Mouse (Mus musculus): Measurements from ENCODE around the gene Pnma1.

The Pnma1 gene

GRCm38 (mm10) chr12:84147954-84148621 is at the start of gene Pnma1:
Pnma1 (minus strand) TSS chr12:84148489.
- peak; percentile 65 for DNase-seq

DNA sequence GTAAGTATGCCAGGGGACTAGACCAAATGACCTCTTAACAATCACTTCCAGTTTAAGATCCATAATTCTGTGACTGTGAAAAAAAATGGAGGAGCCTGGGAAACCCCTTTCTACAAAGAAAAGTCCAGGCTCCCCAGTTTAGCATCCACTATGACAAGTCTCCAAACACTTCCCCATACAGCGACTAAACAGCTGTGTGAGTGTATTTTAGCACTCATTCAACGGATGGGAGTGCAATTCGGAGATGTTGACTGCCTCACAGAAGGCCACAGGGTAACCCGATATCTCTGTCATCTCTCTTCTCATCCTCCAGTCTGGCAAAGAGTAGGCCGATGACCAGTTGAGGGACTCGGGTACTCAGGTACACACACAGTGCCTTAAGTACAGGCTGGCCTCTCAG is 46.9 kb upstream of the Pnma1 start:
- DNase-seq, result peak; percentile 33

DNA sequence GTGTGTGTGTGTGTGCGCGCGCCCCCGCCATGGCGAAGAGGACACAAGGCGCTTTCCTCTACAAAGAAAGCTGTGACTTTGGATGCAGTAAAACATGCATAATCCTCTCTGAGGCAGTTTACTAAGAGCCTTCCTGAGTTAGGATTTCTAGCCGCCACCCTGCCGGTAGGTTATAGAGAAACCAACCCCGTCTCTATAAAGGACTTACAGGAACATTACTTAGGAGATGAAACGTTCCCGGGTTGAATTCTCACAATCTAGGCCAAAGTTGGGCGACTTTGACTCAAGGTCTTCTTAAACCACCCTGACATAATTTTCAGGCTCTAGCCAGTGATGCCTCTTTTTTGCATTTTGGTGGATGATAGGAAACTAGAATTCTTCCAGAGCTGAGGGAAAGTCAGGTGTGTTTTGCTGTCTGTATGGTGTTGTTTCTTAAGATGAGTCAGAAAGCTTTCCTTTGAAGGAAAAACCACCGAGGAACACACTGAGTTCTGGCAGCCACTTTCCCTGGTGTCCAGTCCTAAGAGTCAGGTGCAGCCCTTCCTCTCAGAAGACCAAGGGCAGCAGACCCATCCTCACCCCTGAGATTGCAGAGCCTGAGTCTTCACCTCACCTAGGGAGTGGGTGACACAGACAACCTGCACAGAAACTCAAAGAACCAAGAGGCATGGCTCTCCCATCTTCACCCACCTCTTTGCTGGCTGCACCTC is 46.3 kb upstream of the Pnma1 start:
- DNase-seq, result no peak

- DNase-seq, result peak; percentile 89
These were observed 45.5 kb upstream of the Pnma1 start for GRCm38 (mm10) chr12:84193642-84194399.

DNA sequence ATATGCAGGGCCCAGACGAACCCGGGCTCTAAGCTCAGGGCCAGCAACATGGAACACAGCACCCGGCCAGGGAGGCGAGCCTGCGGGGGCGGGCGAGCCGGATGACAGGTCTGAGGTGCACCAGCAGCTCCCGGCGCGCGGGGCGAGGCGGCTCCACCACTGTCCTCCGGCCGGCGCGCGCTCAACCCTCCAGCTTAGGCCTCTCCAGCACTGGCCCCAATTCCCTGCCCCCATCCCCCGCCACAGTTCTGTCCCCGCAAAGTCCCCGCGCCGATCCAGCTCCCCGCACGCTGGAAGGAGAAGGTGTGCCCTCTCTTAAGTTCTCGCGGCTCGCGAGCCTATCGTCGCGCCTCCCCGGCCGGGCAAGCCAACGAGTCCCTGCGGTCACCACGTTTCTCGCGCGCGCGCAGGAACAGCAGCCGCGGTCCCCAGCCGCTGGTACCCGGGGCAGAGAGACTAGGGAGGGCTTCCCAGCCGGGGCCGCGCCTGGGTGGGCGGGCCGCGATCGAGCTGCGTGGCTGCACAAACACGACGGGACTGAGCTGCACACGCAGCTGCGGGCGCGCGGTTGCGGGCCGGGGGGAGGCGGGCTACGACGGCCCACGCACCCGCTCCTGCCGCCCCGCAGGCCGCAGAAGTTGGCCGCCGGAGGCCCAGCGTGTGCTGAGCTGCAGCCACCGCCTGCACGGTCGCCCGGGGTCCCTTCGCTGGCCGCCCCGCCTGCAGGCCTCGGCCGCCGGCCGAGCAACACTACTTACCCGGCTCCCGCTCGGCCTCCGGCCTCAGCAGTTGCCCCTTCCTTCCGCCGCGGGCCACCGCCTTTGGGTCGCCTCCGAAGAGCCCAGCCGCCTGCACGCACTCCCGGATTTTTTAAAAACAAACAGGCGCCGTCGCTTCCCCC is 44.7 kb upstream of the Pnma1 start:
- peak; percentile 66 for DNase-seq

DNA sequence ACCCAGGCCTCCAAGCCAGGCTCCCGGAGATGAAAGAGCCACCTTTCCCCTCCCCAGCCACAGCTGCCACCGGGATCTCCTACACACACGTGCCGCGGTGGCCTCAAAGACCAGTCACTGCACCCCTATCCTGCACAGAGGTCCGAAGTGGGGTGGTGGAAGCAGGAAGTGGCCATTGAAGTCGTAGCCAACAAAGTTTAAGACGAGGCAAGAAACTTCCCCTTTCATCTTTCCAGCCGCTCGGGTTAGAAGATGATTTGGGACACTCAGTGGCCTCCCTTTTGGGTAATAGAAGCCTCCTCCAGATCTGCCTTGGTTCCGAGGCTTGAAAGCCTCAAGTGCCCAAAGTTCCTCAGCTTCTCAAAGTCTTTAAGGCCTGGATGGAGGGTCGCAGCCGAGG is 44.0 kb upstream of the Pnma1 start:
- DNase-seq, result peak; percentile 36

GRCm38 (mm10) chr12:84191770-84192169 is 43.5 kb upstream of the Pnma1 start:
- DNase-seq, result no peak

GRCm38 (mm10) chr12:84191190-84191589 is 42.9 kb upstream of the Pnma1 start:
- DNase-seq, result no peak

DNA sequence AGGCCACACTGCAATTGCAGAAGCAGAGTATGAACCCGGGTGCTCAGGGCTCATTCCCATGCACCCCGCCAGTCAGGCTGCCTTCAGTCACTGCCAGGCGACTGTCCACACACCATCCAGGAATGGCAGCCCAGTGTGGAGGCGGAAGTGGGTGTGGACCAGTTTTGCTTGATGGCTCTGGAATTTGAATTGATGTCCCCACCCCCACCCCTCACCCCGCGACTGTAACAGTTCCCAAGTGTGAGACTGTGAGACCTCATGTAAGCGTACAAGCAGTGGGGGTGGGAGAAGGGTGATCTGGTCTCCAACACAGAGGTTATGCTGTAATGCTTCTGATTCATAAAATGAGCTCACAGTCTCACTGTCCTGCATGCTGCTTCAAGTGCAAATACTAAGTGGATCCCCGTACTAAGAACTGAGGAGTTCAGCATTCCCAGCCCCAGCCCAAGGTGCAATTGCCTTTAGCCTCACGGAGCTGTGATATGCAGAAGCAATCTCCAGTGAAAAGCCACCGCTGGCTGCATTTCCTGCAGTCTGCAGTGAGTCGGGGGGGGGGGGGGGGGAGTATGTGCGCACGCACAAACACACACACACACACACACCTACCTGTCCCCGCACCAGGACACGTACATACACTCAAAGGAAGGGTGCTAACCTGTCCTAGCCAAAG is 42.0 kb upstream of the Pnma1 start:
- no peak for DNase-seq

DNA sequence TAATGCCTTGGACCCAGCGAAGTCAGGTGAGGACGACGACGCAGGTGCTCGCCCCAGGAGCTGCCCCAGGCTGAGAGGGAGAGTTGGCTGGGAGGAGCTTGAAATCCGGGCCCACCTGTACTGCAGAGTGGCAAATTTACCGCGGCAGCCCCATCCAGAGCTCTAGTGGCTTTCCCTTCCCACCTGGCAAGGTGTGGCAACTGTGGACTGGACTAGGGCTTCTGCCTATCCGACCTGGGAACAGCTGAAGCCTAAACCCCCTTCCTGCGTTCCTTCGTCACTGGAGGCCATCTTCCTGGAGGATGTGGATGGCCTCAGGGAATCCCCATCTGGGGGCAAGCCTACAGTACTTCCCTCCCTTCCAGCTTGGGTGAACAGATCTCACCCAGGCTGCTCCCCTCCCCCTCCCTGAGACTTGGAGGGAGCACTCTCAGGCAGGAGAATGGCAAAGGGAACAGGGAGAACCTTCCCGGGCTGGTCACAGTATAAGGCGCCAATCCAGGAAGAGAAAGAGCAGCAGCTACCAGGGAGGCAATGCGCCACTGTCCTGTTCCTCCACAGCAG is 40.7 kb upstream of the Pnma1 start:
- no peak for DNase-seq

- DNase-seq, result peak; percentile 73
These were observed 39.7 kb upstream of the Pnma1 start for GRCm38 (mm10) chr12:84187752-84188601.

DNA sequence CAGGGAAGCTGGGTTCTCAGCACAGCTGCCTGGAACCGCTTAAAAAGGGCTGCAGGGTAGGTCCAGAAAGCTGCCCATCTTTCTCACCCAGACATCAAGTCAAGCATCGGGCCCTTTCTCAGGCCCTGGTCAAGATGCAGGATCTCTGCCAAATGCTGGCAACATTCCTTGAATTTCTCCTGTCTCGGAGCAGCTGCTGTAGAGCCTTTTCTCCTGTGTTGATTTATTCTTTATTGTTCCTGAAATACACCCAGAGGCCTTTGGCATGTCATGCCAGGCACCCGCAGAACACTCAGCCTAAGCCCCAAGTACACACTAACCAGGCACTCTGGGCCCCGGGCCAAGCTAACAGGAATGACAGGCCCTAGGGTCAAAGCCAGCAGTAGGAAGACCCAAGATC is 38.7 kb upstream of the Pnma1 start:
- DNase-seq, result peak; percentile 67

DNA sequence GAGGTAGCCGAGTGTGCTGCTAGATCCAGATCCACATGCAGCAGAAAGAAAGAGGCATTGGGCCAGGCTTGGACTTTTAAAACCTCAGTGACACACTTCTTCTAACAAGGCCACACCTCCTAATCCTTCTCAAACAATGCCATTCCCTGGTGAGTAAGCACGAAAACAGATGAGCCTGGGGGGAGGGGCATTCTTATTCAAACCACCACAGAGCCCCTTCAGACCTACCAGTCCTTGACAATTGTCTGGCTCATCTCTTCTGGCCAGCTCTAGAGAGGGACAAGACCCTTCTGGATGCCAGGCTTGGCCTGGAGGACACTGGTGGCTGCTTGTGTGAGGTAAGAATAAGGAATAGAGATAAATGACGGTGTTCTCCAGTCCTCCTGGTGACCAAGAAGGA is 38.2 kb upstream of the Pnma1 start:
- DNase-seq, result peak; percentile 39

GRCm38 (mm10) chr12:84185547-84185946 is 37.3 kb upstream of the Pnma1 start:
- DNase-seq, result peak; percentile 36

DNA sequence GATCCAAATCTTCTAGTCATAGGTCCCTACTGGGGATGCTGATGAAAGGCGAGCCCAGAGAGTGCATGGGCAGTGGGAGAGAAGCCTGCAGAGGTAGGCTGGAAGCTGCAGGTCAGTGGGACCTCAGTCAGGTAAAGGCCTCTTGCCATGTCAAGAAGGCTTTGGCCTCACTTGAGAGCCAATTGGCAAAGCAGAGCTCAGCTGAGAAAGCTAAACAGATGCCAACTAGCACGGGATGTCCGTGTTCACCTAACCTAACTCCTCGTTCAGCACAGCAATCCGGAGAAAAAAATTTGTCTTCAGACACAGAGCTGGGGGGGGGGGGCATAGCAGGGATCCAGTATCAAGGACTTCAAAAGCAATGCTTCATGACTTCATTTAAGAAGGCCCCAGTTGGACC is 36.7 kb upstream of the Pnma1 start:
- DNase-seq, result peak; percentile 37

DNA sequence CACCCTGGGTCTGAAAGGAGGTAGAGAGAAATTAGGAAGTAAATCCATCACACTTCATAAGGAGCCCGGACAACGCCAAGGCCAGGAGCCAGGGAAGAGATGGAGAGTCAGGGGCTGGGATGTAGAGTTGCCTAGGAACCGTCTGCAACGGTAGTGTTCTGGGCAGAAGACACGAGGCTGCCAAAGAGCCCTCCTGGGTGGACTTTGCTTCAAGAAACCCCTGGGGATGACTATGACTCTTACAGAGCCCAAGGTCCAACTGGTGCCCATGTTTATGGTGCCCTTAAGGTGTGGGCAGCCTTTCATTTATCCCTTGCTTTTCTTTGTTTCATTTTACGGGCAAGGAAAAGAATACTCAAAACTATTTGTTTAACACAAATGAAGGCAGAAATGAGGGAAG is 33.7 kb upstream of the Pnma1 start:
- no peak for DNase-seq

GRCm38 (mm10) chr12:84180701-84181435 is 32.6 kb upstream of the Pnma1 start:
- DNase-seq, result no peak

- no peak for DNase-seq
These were observed 31.8 kb upstream of the Pnma1 start for GRCm38 (mm10) chr12:84180090-84180489.

DNA sequence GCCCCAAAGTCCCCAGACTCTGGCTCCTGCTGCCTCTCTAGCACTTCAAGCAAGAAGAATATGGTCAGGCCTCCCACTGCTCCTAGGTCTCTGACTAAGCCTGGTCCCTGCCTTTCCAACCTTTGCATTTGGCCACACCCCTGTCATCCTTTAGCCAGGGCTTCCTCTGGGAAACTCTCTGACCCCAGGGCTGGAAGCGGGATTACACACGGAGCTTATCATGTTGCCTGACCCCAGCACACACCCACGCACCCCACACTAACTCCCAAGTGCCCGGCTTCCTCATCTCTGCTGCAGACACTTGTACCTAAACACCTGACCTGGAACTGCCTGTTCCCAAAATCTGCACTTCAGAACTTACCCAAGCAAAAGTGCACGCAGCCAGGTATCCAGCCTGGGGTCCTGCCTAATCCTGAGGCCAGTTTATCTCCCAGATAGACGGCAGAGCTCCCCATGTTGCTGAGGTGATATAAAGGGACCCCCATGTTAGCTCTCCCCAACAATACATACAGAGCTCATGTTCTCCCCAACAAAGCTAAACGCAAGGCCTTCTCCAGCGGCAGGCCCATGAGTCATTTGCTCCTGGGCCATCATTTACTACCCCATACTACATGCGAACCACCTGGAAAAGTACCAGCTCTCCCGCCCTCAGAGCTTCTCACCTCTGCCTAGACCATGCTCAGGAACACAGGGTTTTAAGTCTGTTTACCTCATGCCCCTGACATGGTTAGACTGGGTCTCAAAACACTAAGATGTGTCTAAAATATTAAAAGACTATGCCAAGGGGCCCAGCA is 30.6 kb upstream of the Pnma1 start:
- DNase-seq, result no peak

Measured in cerebellum, adult 9-10 months (tissue).